Mouse (Mus musculus) small intestine, adult 2 months (tissue): ENCODE data around the gene Atxn10.

Source experiments
- CTCF ChIP-seq: fragments of 200-500 bp; IDR thresholded peaks from 2 replicates; pipeline ENCODE4 v1.5.1; 2012; ENCODE audit warnings: low read depth, mild to moderate bottlenecking, control low read depth, inconsistent platforms, low read length, moderate library complexity, mixed read lengths; ENCODE audit not compliant: insufficient replicate concordance, insufficient read length; ENCODE audit errors: extremely low read depth
- POLR2A ChIP-seq: fragments of 200-500 bp; IDR thresholded peaks from 2 replicates; pipeline ENCODE4 v1.6.1; 2012; ENCODE audit warnings: low read depth, mild to moderate bottlenecking, control low read depth, inconsistent platforms, low read length, moderate library complexity

- TF ChIP-seq CTCF = no peak
- no peak for TF ChIP-seq POLR2A
These were observed 162.0 kb downstream of the Atxn10 start for GRCm38 (mm10) chr15:85497981-85498475.
